Comparison of ENCODE assay signal across 8 mouse cellular contexts in genomic region chr8:10153611-10154438, GRCm38 (mm10). TPM values are rescaled to one million over a fixed set of nuclear protein-coding genes. Genes with fewer than 3 reads are reported as not detected.
DNase-seq lines count a peak whose midpoint lies in the region; ATAC-seq and TF ChIP-seq lines count a peak whose summit lies in the region.

TSS of gene Myo16 (plus strand) at chr8:10153911.

- no peak for TF ChIP-seq CTCF in lung, adult 2 months (IDR thresholded peaks at IDR 0.05; ENCODE audit: insufficient read depth, low read length)
- TF ChIP-seq CTCF in olfactory bulb, adult 2 months (IDR thresholded peaks at IDR 0.05; ENCODE audit: insufficient read depth, low read depth, low read length), result no peak

- peaks cover 3% of the 10 kb centered on the region; the same call in 1 of the 2 replicates for H3K27me3 ChIP-seq in hindbrain, embryonic 11.5 days (ENCODE audit: control insufficient read depth, insufficient read depth, low read length)
- peaks cover 28% of the 10 kb centered on the region for H3K27me3 ChIP-seq in limb, embryonic 15.5 days

- no peak within 1 kb of the TSS for H3K4me3 ChIP-seq in lung, adult 2 months (replicated peaks; ENCODE audit: extremely low read depth, low read depth, low read length)
- peak within 1 kb of the TSS; percentile 60 for H3K4me3 ChIP-seq in hindbrain, embryonic 11.5 days (ENCODE audit: low read depth, low read length)
- peak within 1 kb of the TSS; percentile 50 for H3K4me3 ChIP-seq in limb, embryonic 15.5 days
- peak within 1 kb of the TSS; percentile 59 for H3K4me3 ChIP-seq in olfactory bulb, adult 2 months (ENCODE audit: insufficient read depth, low read depth, low read length)

- H3K4me1 ChIP-seq in lung, adult 2 months (ENCODE audit: control insufficient read depth, insufficient read depth, low read length), result no peaks in the 10 kb centered on the region
- H3K4me1 ChIP-seq in hindbrain, embryonic 11.5 days (replicated peaks; ENCODE audit: control insufficient read depth, insufficient read depth, low read length), result peaks cover 2% of the 10 kb centered on the region; the same call in 1 of the 2 replicates
- H3K4me1 ChIP-seq in limb, embryonic 15.5 days, result 0 out of 2 replicates have a peak, but pooled peaks cover 9% of the 10 kb centered on the region
- H3K4me1 ChIP-seq in olfactory bulb, adult 2 months (ENCODE audit: control insufficient read depth, insufficient read depth, low read length), result peaks cover 4% of the 10 kb centered on the region; the same call in 1 of the 2 replicates

- H3K36me3 ChIP-seq in hindbrain, embryonic 11.5 days (ENCODE audit: control insufficient read depth, insufficient read depth, low read length), result no peaks in the 10 kb centered on the region
- no peaks in the 10 kb centered on the region for H3K36me3 ChIP-seq in limb, embryonic 15.5 days

- peak within 1 kb of the TSS; percentile 78 for H3K4me2 ChIP-seq in hindbrain, embryonic 11.5 days (replicated peaks; ENCODE audit: low read depth, low read length)
- peak within 1 kb of the TSS; percentile 89 for H3K4me2 ChIP-seq in limb, embryonic 15.5 days

- H3K9me3 ChIP-seq in hindbrain, embryonic 11.5 days (ENCODE audit: control insufficient read depth, low read length), result no peaks in the 10 kb centered on the region
- no peaks in the 10 kb centered on the region for H3K9me3 ChIP-seq in limb, embryonic 15.5 days

- H3K27ac ChIP-seq in hindbrain, embryonic 11.5 days (ENCODE audit: low read depth, low read length), result peak within 1 kb of the TSS; percentile 56
- no peak within 1 kb of the TSS for H3K27ac ChIP-seq in limb, embryonic 15.5 days
- peak within 1 kb of the TSS; percentile 39 for H3K27ac ChIP-seq in olfactory bulb, adult 2 months (ENCODE audit: insufficient read depth, low read depth, low read length)

- peak; percentile 88 for ATAC-seq in hindbrain, embryonic 11.5 days (ENCODE audit: low FRiP score)
- ATAC-seq in limb, embryonic 15.5 days (ENCODE audit: insufficient number of reproducible peaks, low FRiP score, low TSS enrichment, low read depth), result peak; percentile 52
- no peak for ATAC-seq in megakaryocyte-erythroid progenitor cell, adult 5-6 weeks (replicated peaks; ENCODE audit: low FRiP score, low TSS enrichment, poor library complexity, severe bottlenecking)

- TF ChIP-seq POLR2A in lung, adult 2 months (IDR thresholded peaks at IDR 0.05; ENCODE audit: borderline replicate concordance, extremely low read depth, low read depth, low read length), result no peak
- TF ChIP-seq POLR2A in olfactory bulb, adult 2 months (IDR thresholded peaks at IDR 0.05; ENCODE audit: insufficient read depth, low read depth, low read length), result peak; percentile 49; the same call in 1 of the 2 replicates

- DNase-seq in adrenal gland, postnatal 25 days, result peak; percentile 3
- no peak for DNase-seq in adrenal gland, adult (ENCODE audit: inconsistent age in 2 of 2, low spot score in 1 of 2)
- peak; percentile 5 for DNase-seq in lung, adult 2 months
- DNase-seq in lung, postnatal 25 days (ENCODE audit: low spot score), result no peak
- DNase-seq in hindbrain, embryonic 11.5 days (ENCODE audit: low spot score), result peak; percentile 75

- 2% methylated on average over 61 of the region's 61 CpGs for WGBS in lung, adult 2 months
- WGBS in hindbrain, embryonic 11.5 days, result under 1% methylated on average over 51 of the region's 61 CpGs
- under 1% methylated on average over 60 of the region's 61 CpGs for WGBS in limb, embryonic 15.5 days
- WGBS in olfactory bulb, adult 2 months, result under 1% methylated on average over 61 of the region's 61 CpGs

- H3K9ac ChIP-seq in hindbrain, embryonic 11.5 days (ENCODE audit: low read depth, low read length), result peak within 1 kb of the TSS; percentile 73
- peak within 1 kb of the TSS; percentile 37; the same call in 1 of the 2 replicates for H3K9ac ChIP-seq in limb, embryonic 15.5 days

RNA-seq across cellular contexts. Expression of gene Myo16, which starts in this region (rescaled TPM):
- total RNA-seq in adrenal gland, postnatal 25 days (2021), result not detected in 2 replicates
- 0.26 and 0.27 TPM in 2 replicates for polyA plus RNA-seq in lung, adult 2 months (2012; rRNA removed)
- 2.1 and 5.5 TPM in 2 replicates for polyA plus RNA-seq in hindbrain, embryonic 11.5 days (2014; fragmentation: Nextera tagmentation; extraction: Ambion mirVana)
- 0.42 and 0.61 TPM in 2 replicates for polyA plus RNA-seq in limb, embryonic 15.5 days (2015; fragmentation: Nextera tagmentation; extraction: Ambion mirVana)
- polyA plus RNA-seq in olfactory bulb, adult 2 months (2012; ENCODE audit: insufficient read depth, insufficient read length, low replicate concordance, missing spikeins), result 104 and 164 TPM in 2 replicates
- not detected in 2 replicates for total RNA-seq in megakaryocyte-erythroid progenitor cell, adult 5-6 weeks (2014; fragmentation: Nextera tagmentation)
- total RNA-seq in megakaryocyte-erythroid progenitor cell, adult 5-6 weeks (2017), result not detected in 2 replicates

Comparison
In these comparisons a context has a peak if more than half of its experiments do, and no peak if none do; other contexts are left out.
1. RNA of gene Myo16 (polyA plus RNA-seq): 104 to 164 TPM in olfactory bulb, adult 2 months; 2.1 to 5.5 TPM in hindbrain, embryonic 11.5 days, 0.42 to 0.61 TPM in limb, embryonic 15.5 days and 0.26 to 0.27 TPM in lung, adult 2 months; every median in the first group is over 10 times any median in the second.
2. Peak in DNase-seq in adrenal gland, postnatal 25 days; RNA of the gene not detected or under 1 TPM.
3. Peak in DNase-seq in lung, adult 2 months; RNA of the gene not detected or under 1 TPM.
4. Peak in ATAC-seq, H3K4me3 ChIP-seq, H3K9ac ChIP-seq and H3K4me2 ChIP-seq in limb, embryonic 15.5 days; RNA of the gene not detected or under 1 TPM.